Mouse (Mus musculus) liver, adult 2 months (tissue): ENCODE data around the gene Scn3b.

Experiments
- CTCF ChIP-seq: fragments of 200-500 bp; IDR thresholded peaks from 2 replicates; pipeline ENCODE4 v1.5.1; 2011; ENCODE audit warnings: low read depth, low read length, control low read depth
- POLR2A ChIP-seq: fragments of 200-500 bp; IDR thresholded peaks from 2 replicates; pipeline ENCODE4 v1.6.1; 2011; ENCODE audit warnings: low read length, control low read depth; ENCODE audit not compliant: insufficient read depth; ENCODE audit errors: extremely low read depth

DNA sequence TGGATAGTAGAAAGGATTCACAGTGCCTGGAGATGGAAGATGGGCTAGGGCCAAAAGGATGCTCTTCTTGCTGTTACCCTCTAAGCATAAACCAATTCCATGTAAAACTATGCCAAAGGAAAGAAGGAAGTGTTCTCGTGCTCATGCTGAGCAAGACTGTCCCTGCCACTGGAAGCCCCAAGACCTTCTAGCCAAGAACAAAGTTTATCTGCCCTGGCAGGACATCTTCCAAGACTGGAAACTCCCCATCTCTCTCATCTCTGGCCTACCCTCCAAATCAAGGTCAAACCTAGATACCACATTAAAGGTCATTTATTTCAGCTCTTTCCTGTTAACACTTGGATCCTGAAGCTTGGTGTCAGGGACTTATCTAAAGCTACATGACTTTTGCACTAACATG lies 25.8 kb downstream of the Scn3b start:
- no peak for TF ChIP-seq CTCF
- TF ChIP-seq POLR2A: no peak
